Mouse (Mus musculus): ENCODE measurements at regions not wholly inside any gene's neighbourhood (a gene's known extent, or its start where the extent isn't known, plus 50 kb on each side); places are given as distances from the start of the nearest gene placed in this dataset.

- TF ChIP-seq CTCF (IDR thresholded peaks at IDR 0.05; ENCODE audit: low read depth, low read length): peak; percentile 18; the same call in 1 of the 2 replicates
- no peak for TF ChIP-seq POLR2AphosphoS5 (IDR thresholded peaks at IDR 0.05; ENCODE audit: insufficient replicate concordance, low read depth, low read length)
- no peak for TF ChIP-seq TAL1 (conservative IDR thresholded peaks at IDR 0.05; ENCODE audit: low read depth, low read length)
- no peak for TF ChIP-seq GATA1 (IDR thresholded peaks at IDR 0.05; ENCODE audit: borderline replicate concordance, low read length)
These were observed 196.8 kb downstream of the Pten start for GRCm38 (mm10) chr19:32954001-32954605.
